Comparison of ENCODE assay signal across 16 mouse cellular contexts in genomic region chr16:30948636-30949035, GRCm38 (mm10).
DNase-seq lines count a peak whose midpoint lies in the region.
"Had no signal": no experiment of that assay in that cellular context is flagged by ENCODE, and none has a peak within 500 bp of the region (broad histone marks: within the 10 kb centered on the region; RNA-seq: fewer than 3 reads in every experiment).

No protein-coding gene starts in this region.

- DNase-seq in frontal cortex, postnatal 36 days (ENCODE audit: low spot score in 2 of 2): peak; percentile 27 to 62
- no peak for DNase-seq in frontal cortex, postnatal 10 days (ENCODE audit: low spot score in 2 of 2)
- peak; percentile 39 for DNase-seq in right cerebral cortex, adult 18-20 months
- no peak for DNase-seq in right cerebral cortex, postnatal 36 days (ENCODE audit: low spot score in 2 of 2)
- peak; percentile 76 for DNase-seq in brain, adult 2 months (ENCODE audit: low read depth, low spot score)
- DNase-seq in right cerebral cortex, postnatal 25 days: peak; percentile 37
- no peak for DNase-seq in adrenal gland, adult 18-20 months (ENCODE audit: low spot score in 2 of 2)
- DNase-seq: adrenal gland, adult 2 months; adrenal gland, postnatal 25 days; cerebellum, adult 11 months; cerebellum, adult 8-10 months; cerebellum, postnatal 14 days; gastrocnemius, postnatal 36 days; heart, adult 18-20 months; heart, postnatal 10 days; heart, postnatal 4 days had no signal

Comparison
In these comparisons a context has a peak if more than half of its experiments do, and no peak if none do; other contexts are left out.
1. DNase-seq: peak in frontal cortex, postnatal 36 days (2 of 2), right cerebral cortex, adult 18-20 months (single experiment), brain, adult 2 months (single experiment) and right cerebral cortex, postnatal 25 days (single experiment); none in frontal cortex, postnatal 10 days (0 of 2), right cerebral cortex, postnatal 36 days (0 of 2) and adrenal gland, adult 18-20 months (0 of 2).